Mouse (Mus musculus) forebrain, embryonic 12.5 days (tissue): Measurements from ENCODE around the gene Wdr95. TPM values are rescaled to one million over a fixed set of nuclear protein-coding genes. Genes with fewer than 3 reads are reported as not detected.
"Not testable (repeated sequence)": the region's sequence is repeated elsewhere in the genome, so short reads cannot be mapped to it uniquely, and the experiment has no call there.

ENCODE experiments used
- ATAC-seq: fragments of 200-750 bp; cut with Nextera tagmentation; 2 replicates; pipeline ENCODE4 v1.8.0; 2017; ENCODE audit warnings: moderate TSS enrichment; ENCODE audit not compliant: low FRiP score
- H3K27ac ChIP-seq: fragments of 300-500 bp; sonication (generic); 2 replicates; pipeline ENCODE4 v1.5.1; 2016; ENCODE audit warnings: mild to moderate bottlenecking
- H3K27me3 ChIP-seq: fragments of 300-500 bp; sonication (generic); 2 replicates; pipeline ENCODE4 v1.6.1; 2016; ENCODE audit warnings: mild to moderate bottlenecking
- H3K36me3 ChIP-seq: fragments of 300-500 bp; sonication (generic); replicated peaks from 2 replicates; pipeline ENCODE4 v1.6.1; 2016; ENCODE audit warnings: mild to moderate bottlenecking
- H3K4me1 ChIP-seq: fragments of 300-500 bp; sonication (generic); 2 replicates; pipeline ENCODE4 v1.6.1; 2016
- H3K4me2 ChIP-seq: fragments of 300-500 bp; sonication (generic); 2 replicates; pipeline ENCODE4 v1.6.1; 2016; ENCODE audit warnings: mild to moderate bottlenecking, moderate library complexity
- H3K4me3 ChIP-seq: fragments of 300-500 bp; sonication (generic); replicated peaks from 2 replicates; pipeline ENCODE4 v1.5.1; 2016; ENCODE audit warnings: mild to moderate bottlenecking
- H3K9ac ChIP-seq: fragments of 300-500 bp; sonication (generic); 2 replicates; pipeline ENCODE4 v1.6.1; 2016; ENCODE audit warnings: mild to moderate bottlenecking
- H3K9me3 ChIP-seq: fragments of 300-500 bp; sonication (generic); 2 replicates; pipeline ENCODE4 v1.6.1; 2016
- WGBS: fragments of 180-500 bp; shearing (Covaris S2); methylation state at CpG from one replicate; pipeline ENCODE4 v1.1.7; 2016; 5-methylcytosine and 5-hydroxymethylcytosine counted together
- polyA plus RNA-seq: library from polyadenylated mRNA; unstranded; fragments of >200 nt; fragmentation: Nextera tagmentation; extraction: Ambion mirVana; gene quantifications from 2 replicates; pipeline ENCODE4 v1.2.1, GENCODE M21; 2016

Gene Wdr95
- polyA plus RNA-seq, 1 experiment from 2014 or later = 0.17 TPM

DNA sequence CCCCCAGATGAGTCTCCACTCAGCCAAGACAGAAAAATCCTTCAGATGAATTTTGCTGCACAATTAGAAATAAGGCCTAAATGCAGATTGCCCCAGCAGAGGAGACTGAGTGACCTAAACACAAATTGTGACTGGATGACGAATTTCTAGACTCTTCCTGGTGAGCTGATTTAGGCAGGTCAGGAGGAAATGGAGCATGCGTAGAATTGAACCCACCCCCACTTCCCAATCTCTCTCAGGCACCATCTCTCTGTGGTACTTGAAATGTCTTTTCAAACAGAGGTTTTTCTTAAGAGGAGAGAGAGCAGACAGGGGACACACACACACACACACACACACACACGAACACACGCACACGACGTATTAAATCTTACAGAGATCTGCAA lies 4.6 kb upstream of the Wdr95 start:
- peaks cover 32% of the 10 kb centered on the region for H3K27me3 ChIP-seq
- peaks cover 61% of the 10 kb centered on the region for H3K4me1 ChIP-seq
- no peak overlapping the region for H3K4me3 ChIP-seq
- no peak for ATAC-seq
- WGBS = 47% methylated on average over 6 of the region's 6 CpGs
- H3K4me2 ChIP-seq = peak overlapping the region; percentile 4; the same call in 1 of the 2 replicates
- no peaks in the 10 kb centered on the region for H3K36me3 ChIP-seq
- H3K27ac ChIP-seq = peak overlapping the region; percentile 83
- H3K9me3 ChIP-seq = no peaks in the 10 kb centered on the region
- peak overlapping the region; percentile 3; the same call in 1 of the 2 replicates for H3K9ac ChIP-seq

DNA sequence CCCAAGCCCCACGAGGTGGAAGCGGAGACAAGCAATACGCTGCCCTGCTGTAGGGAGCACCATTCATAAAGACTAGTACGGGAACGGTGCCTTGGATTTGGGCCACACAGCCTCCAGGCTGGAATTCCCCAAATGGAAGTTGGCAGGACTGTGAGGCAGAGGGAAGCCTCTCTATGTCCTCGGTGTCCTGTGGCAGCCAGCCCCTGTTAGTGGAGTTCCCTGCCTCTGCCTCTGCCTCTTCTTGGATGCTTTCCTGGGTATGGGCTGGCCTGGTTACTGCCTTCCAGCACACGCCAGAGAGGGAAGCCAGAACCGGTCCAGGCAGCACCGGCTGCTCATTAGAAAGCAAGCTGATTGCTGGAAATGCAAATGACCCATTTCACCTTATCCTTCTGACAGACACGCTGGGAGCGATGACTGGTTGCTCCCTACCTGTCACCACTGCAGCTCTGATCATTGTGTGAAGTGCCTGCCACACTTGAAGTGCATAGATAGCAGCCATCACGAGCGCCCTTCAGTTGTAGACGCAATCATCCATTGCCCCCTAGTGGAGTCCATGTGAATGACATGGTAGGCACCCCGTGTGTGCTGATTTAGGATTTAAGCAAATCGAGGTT lies 4.1 kb upstream of the Wdr95 start:
- no peaks in the 10 kb centered on the region for H3K36me3 ChIP-seq
- no peak overlapping the region for H3K4me3 ChIP-seq
- no peaks in the 10 kb centered on the region for H3K9me3 ChIP-seq
- peak overlapping the region; percentile 27; the same call in 1 of the 2 replicates for H3K4me2 ChIP-seq
- peak overlapping the region; percentile 3; the same call in 1 of the 2 replicates for H3K9ac ChIP-seq
- peak; percentile 59 for ATAC-seq
- peaks cover 27% of the 10 kb centered on the region for H3K27me3 ChIP-seq
- 23% methylated on average over 16 of the region's 16 CpGs for WGBS
- H3K4me1 ChIP-seq = peaks cover 65% of the 10 kb centered on the region
- peak overlapping the region; percentile 83 for H3K27ac ChIP-seq

DNA sequence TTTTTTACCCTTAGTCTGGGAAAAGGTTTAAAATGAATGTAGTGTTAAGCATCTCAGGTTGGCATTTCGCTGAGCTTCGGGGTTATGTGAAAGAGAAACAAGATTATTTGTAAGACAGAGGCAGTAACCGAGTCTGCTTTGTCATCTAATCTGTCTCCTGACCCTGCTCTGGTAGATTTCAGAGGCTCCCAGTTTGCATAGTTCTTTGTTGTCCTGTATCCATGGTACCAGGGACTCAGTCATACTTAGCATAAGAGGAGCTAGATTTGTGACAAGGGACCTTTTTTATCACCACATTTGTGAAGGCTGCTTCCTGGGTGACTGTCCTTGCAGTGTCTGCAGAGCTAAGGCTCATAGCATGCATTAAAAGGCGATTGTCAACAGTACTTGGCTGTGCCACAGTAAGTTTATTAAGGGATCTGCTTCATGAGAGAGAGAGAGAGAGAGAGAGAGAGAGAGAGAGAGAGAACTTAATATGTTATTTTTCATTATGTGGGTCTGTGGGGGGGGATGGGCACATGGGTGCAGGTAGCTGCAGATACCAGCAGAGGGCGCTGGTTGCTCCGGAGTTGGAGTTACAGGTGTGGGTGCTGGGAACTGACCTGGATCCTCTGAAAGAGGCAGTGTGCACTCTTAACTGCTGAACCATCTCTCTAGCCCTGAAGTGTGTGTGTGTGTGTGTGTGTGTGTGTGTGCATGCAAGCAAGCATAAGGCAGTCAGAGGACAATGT lies 3.3 kb upstream of the Wdr95 start:
- WGBS = 36% methylated on average over 6 of the region's 6 CpGs
- H3K4me2 ChIP-seq = peak overlapping the region; percentile 27; the same call in 1 of the 2 replicates
- H3K9me3 ChIP-seq = no peaks in the 10 kb centered on the region
- H3K36me3 ChIP-seq = no peaks in the 10 kb centered on the region
- H3K4me3 ChIP-seq = no peak overlapping the region
- H3K9ac ChIP-seq = no peak overlapping the region
- no peak for ATAC-seq
- H3K4me1 ChIP-seq = peaks cover 71% of the 10 kb centered on the region
- H3K27me3 ChIP-seq = peaks cover 22% of the 10 kb centered on the region
- H3K27ac ChIP-seq = 0 out of 2 replicates have a peak overlapping the region, but pooled peaks have one; percentile 38

- Histone ChIP-seq H3K36me3 (no peaks in the 10 kb centered on the region), H3K9ac (no peak overlapping the region), H3K27ac (peak overlapping the region; percentile 90), H3K27me3 (peaks cover 15% of the 10 kb centered on the region), H3K4me1 (peaks cover 68% of the 10 kb centered on the region), H3K4me2 (no peak overlapping the region), H3K4me3 (no peak overlapping the region), H3K9me3 (no peaks in the 10 kb centered on the region)
- ATAC-seq = no peak
- 48% methylated on average over 10 of the region's 10 CpGs for WGBS
Observed at GRCm38 (mm10) chr5:149526467-149526951, 2.0 kb upstream of the Wdr95 start.

DNA sequence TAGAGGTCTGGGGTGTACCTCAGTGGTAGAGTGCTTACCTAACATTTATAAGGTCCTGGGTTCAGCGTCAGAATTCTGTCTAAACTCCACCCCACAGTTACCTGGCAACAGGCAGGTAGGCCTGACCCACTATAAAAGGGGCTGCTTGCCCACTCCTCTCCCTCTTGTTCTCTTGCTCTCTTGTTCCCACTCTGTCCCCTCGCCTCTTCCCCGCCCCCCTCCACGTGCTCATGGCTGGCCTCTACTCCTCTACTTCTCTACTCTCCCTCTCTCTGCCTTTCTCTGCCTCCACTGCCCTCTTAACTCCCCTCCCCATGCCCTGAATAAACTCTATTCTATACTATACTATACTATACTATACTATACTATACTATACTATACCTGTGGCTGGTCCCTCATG lies 1.2 kb upstream of the Wdr95 start:
- H3K27ac ChIP-seq = peak overlapping the region; percentile 90
- not testable (repeated sequence) for H3K4me3 ChIP-seq, H3K36me3 ChIP-seq, H3K9me3 ChIP-seq, ATAC-seq, H3K9ac ChIP-seq, H3K4me2 ChIP-seq
- WGBS = 83% methylated on average over 4 of the region's 4 CpGs
- H3K27me3 ChIP-seq = peaks cover 11% of the 10 kb centered on the region; the same call in 1 of the 2 replicates
- H3K4me1 ChIP-seq = peaks cover 65% of the 10 kb centered on the region

- 91% methylated on average over 2 of the region's 2 CpGs for WGBS
- no peak overlapping the region for H3K9ac ChIP-seq
- ATAC-seq = no peak
Observed at GRCm38 (mm10) chr5:149533847-149534246, 5.4 kb downstream of the Wdr95 start.

GRCm38 (mm10) chr5:149536005-149536404 lies 7.5 kb downstream of the Wdr95 start:
- no peak overlapping the region for H3K4me3 ChIP-seq
- no peaks in the 10 kb centered on the region for H3K9me3 ChIP-seq
- no peak overlapping the region for H3K27ac ChIP-seq
- no peak overlapping the region for H3K4me2 ChIP-seq
- peaks cover 22% of the 10 kb centered on the region for H3K4me1 ChIP-seq
- no peaks in the 10 kb centered on the region for H3K36me3 ChIP-seq
- no peaks in the 10 kb centered on the region for H3K27me3 ChIP-seq
- WGBS = 66% methylated on average over 9 of the region's 9 CpGs
- H3K9ac ChIP-seq = no peak overlapping the region
- ATAC-seq = no peak

More at GRCm38 (mm10) chr5:149533847-149534246, 5.4 kb downstream of the Wdr95 start:
- H3K27ac ChIP-seq = no peak overlapping the region
- H3K4me3 ChIP-seq = no peak overlapping the region
- H3K36me3 ChIP-seq = no peaks in the 10 kb centered on the region
- H3K4me1 ChIP-seq = peaks cover 32% of the 10 kb centered on the region
- H3K4me2 ChIP-seq = no peak overlapping the region
- no peaks in the 10 kb centered on the region for H3K9me3 ChIP-seq
- 0 out of 2 replicates have a peak, but pooled peaks cover 3% of the 10 kb centered on the region for H3K27me3 ChIP-seq

GRCm38 (mm10) chr5:149537796-149538511 lies 9.5 kb downstream of the Wdr95 start:
- Histone ChIP-seq H3K9ac (no peak overlapping the region), H3K4me2 (peak overlapping the region; percentile 22; the same call in 1 of the 2 replicates), H3K4me1 (peaks cover 22% of the 10 kb centered on the region), H3K27me3 (no peaks in the 10 kb centered on the region), H3K4me3 (0 out of 2 replicates have a peak overlapping the region, but pooled peaks have one; percentile 2), H3K9me3 (no peaks in the 10 kb centered on the region), H3K36me3 (no peaks in the 10 kb centered on the region), H3K27ac (peak overlapping the region; percentile 58)
- 39% methylated on average over 16 of the region's 16 CpGs for WGBS
- ATAC-seq = peak; percentile 57; the same call in 1 of the 2 replicates

DNA sequence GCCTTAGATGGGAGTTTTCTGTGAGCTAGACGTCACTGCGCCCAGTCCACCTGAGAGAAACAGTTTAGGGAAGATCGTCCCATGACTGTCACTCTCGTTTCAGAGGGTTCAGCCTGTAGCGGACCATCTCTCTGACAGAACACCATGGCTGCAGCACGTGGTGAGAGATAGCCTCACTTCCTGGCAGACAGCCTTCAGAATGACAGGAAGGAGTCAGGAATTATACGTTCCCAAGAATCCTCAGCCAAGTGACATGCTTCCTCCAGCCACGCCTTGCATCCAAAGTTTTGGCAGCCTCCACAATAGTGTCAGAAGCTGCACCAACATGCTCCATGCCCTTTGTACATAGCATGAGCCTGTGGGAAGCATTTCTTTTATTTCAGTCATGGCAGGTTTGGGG lies 10.1 kb downstream of the Wdr95 start:
- 0 out of 2 replicates have a peak overlapping the region, but pooled peaks have one; percentile 22 for H3K4me2 ChIP-seq
- ATAC-seq = no peak
- no peaks in the 10 kb centered on the region for H3K36me3 ChIP-seq
- H3K9me3 ChIP-seq = no peaks in the 10 kb centered on the region
- peaks cover 22% of the 10 kb centered on the region for H3K4me1 ChIP-seq
- H3K27me3 ChIP-seq = no peaks in the 10 kb centered on the region
- H3K27ac ChIP-seq = peak overlapping the region; percentile 58
- no peak overlapping the region for H3K4me3 ChIP-seq
- WGBS = 71% methylated on average over 8 of the region's 8 CpGs
- H3K9ac ChIP-seq = no peak overlapping the region

GRCm38 (mm10) chr5:149539051-149539450 lies 10.6 kb downstream of the Wdr95 start:
- H3K9me3 ChIP-seq = no peaks in the 10 kb centered on the region
- peaks cover 22% of the 10 kb centered on the region for H3K4me1 ChIP-seq
- 86% methylated on average over 4 of the region's 4 CpGs for WGBS
- no peak overlapping the region for H3K27ac ChIP-seq
- H3K4me2 ChIP-seq = no peak overlapping the region
- no peak for ATAC-seq
- H3K36me3 ChIP-seq = no peaks in the 10 kb centered on the region
- H3K9ac ChIP-seq = no peak overlapping the region
- H3K27me3 ChIP-seq = no peaks in the 10 kb centered on the region
- H3K4me3 ChIP-seq = no peak overlapping the region

GRCm38 (mm10) chr5:149551179-149551578 lies 22.7 kb downstream of the Wdr95 start:
- no peaks in the 10 kb centered on the region for H3K9me3 ChIP-seq
- peaks cover 3% of the 10 kb centered on the region; the same call in 1 of the 2 replicates for H3K4me1 ChIP-seq
- H3K27me3 ChIP-seq = no peaks in the 10 kb centered on the region
- ATAC-seq = no peak
- H3K9ac ChIP-seq = no peak overlapping the region
- H3K36me3 ChIP-seq = no peaks in the 10 kb centered on the region
- H3K4me3 ChIP-seq = no peak overlapping the region
- 61% methylated on average over 9 of the region's 10 CpGs for WGBS
- no peak overlapping the region for H3K27ac ChIP-seq
- H3K4me2 ChIP-seq = no peak overlapping the region

DNA sequence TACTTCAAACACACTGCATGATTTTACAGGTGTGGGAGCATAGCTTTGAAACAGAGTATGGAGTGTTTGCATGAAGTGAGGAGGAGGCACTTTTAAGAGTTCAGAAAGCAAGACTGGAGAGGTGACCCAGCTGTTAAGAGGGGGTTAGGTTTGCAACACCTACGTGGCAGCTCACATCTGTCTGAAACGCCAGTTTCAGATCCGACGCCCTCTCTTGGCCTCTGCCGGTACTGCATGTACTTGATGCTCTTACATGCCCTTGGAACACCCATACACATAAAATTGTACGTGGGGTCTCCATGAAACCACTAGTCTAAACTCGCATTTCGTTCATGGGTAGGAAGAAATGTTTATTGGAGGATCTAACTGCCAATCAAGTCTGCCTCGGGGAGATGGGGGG lies 24.3 kb downstream of the Wdr95 start:
- H3K27me3 ChIP-seq = no peaks in the 10 kb centered on the region
- H3K4me2 ChIP-seq = no peak overlapping the region
- no peak overlapping the region for H3K4me3 ChIP-seq
- H3K36me3 ChIP-seq = no peaks in the 10 kb centered on the region
- H3K9ac ChIP-seq = no peak overlapping the region
- H3K4me1 ChIP-seq = peaks cover 3% of the 10 kb centered on the region; the same call in 1 of the 2 replicates
- H3K9me3 ChIP-seq = no peaks in the 10 kb centered on the region
- no peak overlapping the region for H3K27ac ChIP-seq
- 47% methylated on average over 9 of the region's 9 CpGs for WGBS
- no peak for ATAC-seq
